Mouse (Mus musculus): ENCODE results near the gene Fut7.
"Not testable (repeated sequence)": the region's sequence is repeated elsewhere in the genome, so short reads cannot be mapped to it uniquely, and the experiment has no call there.

Fut7 gene

GRCm38 (mm10) chr2:25422587-25423410 lies at the start of gene Fut7:
Gene Fut7, plus strand, starts transcription at chr2:25423267.
- no peak for DNase-seq (ENCODE audit: low read depth, low spot score)

GRCm38 (mm10) chr2:25373431-25373830 lies 49.6 kb upstream of the Fut7 start:
- no peak for DNase-seq (ENCODE audit: low read depth, low spot score)

GRCm38 (mm10) chr2:25376589-25376988 lies 46.5 kb upstream of the Fut7 start:
- peak; percentile 67 for DNase-seq (ENCODE audit: low read depth, low spot score)

- no peak for DNase-seq (ENCODE audit: low read depth, low spot score)
Measured at GRCm38 (mm10) chr2:25384492-25384891, 38.6 kb upstream of the Fut7 start.

- no peak for DNase-seq (ENCODE audit: low read depth, low spot score)
Measured at GRCm38 (mm10) chr2:25391266-25391665, 31.8 kb upstream of the Fut7 start.

- DNase-seq (ENCODE audit: low read depth, low spot score), result no peak
Measured at GRCm38 (mm10) chr2:25394281-25395221, 28.5 kb upstream of the Fut7 start.

GRCm38 (mm10) chr2:25395721-25396596 lies 27.1 kb upstream of the Fut7 start, which contains the start of gene Entpd2:
Gene Entpd2, plus strand, starts transcription at chr2:25395874.
- peak; percentile 46 for DNase-seq (ENCODE audit: low read depth, low spot score)

GRCm38 (mm10) chr2:25396597-25396983 lies 26.5 kb upstream of the Fut7 start:
- no peak for DNase-seq (ENCODE audit: low read depth, low spot score)

- DNase-seq (ENCODE audit: low read depth, low spot score), result no peak
Measured at GRCm38 (mm10) chr2:25397010-25397409, 26.1 kb upstream of the Fut7 start.

- no peak for DNase-seq (ENCODE audit: low read depth, low spot score)
Measured at GRCm38 (mm10) chr2:25398065-25398464, 25.0 kb upstream of the Fut7 start.

GRCm38 (mm10) chr2:25399051-25399450 lies 24.0 kb upstream of the Fut7 start, which contains the start of gene Npdc1:
Gene Npdc1, plus strand, starts transcription at chr2:25399351.
- DNase-seq (ENCODE audit: low read depth, low spot score), result no peak

GRCm38 (mm10) chr2:25400291-25400690 lies 22.8 kb upstream of the Fut7 start:
- DNase-seq (ENCODE audit: low read depth, low spot score), result no peak

GRCm38 (mm10) chr2:25400764-25401163 lies 22.3 kb upstream of the Fut7 start:
- DNase-seq (ENCODE audit: low read depth, low spot score), result peak; percentile 69

GRCm38 (mm10) chr2:25402377-25402971 lies 20.6 kb upstream of the Fut7 start:
- DNase-seq (ENCODE audit: low read depth, low spot score), result peak; percentile 97

GRCm38 (mm10) chr2:25402972-25403601 lies 20.0 kb upstream of the Fut7 start:
- DNase-seq (ENCODE audit: low read depth, low spot score), result peak; percentile 62

- DNase-seq (ENCODE audit: low read depth, low spot score), result no peak
Measured at GRCm38 (mm10) chr2:25403994-25404393, 19.1 kb upstream of the Fut7 start.

- DNase-seq (ENCODE audit: low read depth, low spot score), result no peak
Measured at GRCm38 (mm10) chr2:25408908-25409307, 14.2 kb upstream of the Fut7 start.

GRCm38 (mm10) chr2:25413436-25413835 lies 9.6 kb upstream of the Fut7 start:
- DNase-seq (ENCODE audit: low read depth, low spot score), result not testable (repeated sequence)

GRCm38 (mm10) chr2:25417426-25417825 lies 5.6 kb upstream of the Fut7 start:
- DNase-seq (ENCODE audit: low read depth, low spot score), result no peak

- peak; percentile 87 for DNase-seq (ENCODE audit: low read depth, low spot score)
Measured at GRCm38 (mm10) chr2:25421896-25422295, 1.2 kb upstream of the Fut7 start.

Data from ES-CJ7 (cell line).